12 mouse cellular contexts compared by ENCODE assay signal in the genomic region with DNA sequence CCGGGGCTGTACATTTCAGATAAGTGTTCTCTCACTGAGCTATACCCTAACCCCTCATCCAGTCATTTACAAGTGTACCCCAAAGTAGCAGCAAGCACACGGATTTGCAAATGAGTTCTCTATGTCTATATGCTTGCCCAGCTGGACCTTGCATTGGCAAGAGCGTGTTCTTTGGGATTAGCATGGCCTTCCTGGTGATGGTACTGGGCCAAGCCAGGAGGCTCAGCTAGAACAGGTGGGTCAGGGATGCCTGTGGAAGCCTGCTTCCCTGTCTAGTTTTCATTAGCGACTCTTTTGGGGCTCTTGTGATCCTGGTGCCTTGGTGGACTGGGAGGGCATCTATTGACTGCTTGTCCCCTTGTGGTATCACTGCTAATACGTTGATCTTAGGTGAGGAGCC. TPM values are rescaled to one million over a fixed set of nuclear protein-coding genes. Genes with fewer than 3 reads are reported as not detected.
DNase-seq lines count a peak whose midpoint lies in the region.
"Had no signal": no experiment of that assay in that cellular context is flagged by ENCODE, and none has a peak within 500 bp of the region (broad histone marks: within the 10 kb centered on the region; RNA-seq: fewer than 3 reads in every experiment).

No protein-coding gene starts in this region.

- peak; percentile 66 for DNase-seq in cerebellum, adult 11-12 months
- DNase-seq in cerebellum, postnatal 10 days, result no peak
- peak; percentile 36 for DNase-seq in cerebellum, adult 9-11 months
- DNase-seq in cerebellum, postnatal 14 days, result no peak
- no peak for DNase-seq in layer of hippocampus, postnatal 10 days (ENCODE audit: low spot score in 2 of 2)
- DNase-seq: adrenal gland, adult 2 months; adrenal gland, postnatal 10 days; adrenal gland, postnatal 25 days; B cell, adult 2 months; cerebellum, adult 11 months; cerebellum, adult 8-10 months; forebrain, postnatal 0 days had no signal

RNA-seq across cellular contexts. Expression of gene Adcy1, which starts 21.9 kb away (rescaled TPM):
- total RNA-seq in layer of hippocampus, postnatal 10 days (2021), result 100 to 1,000 TPM; 191 to 208 TPM

Comparison
In these comparisons a context has a peak if more than half of its experiments do, and no peak if none do; other contexts are left out.
1. DNase-seq: peak in cerebellum, adult 11-12 months (single experiment) and cerebellum, adult 9-11 months (single experiment); none in cerebellum, postnatal 10 days (0 of 2), cerebellum, postnatal 14 days (0 of 2) and layer of hippocampus, postnatal 10 days (0 of 2).